Mouse (Mus musculus) limb, embryonic 11.5 days (tissue): ENCODE data around the gene Tcte2. TPM values are rescaled to one million over a fixed set of nuclear protein-coding genes. Genes with fewer than 3 reads are reported as not detected.

Experiments used
- ATAC-seq: fragments of 200-750 bp; cut with Nextera tagmentation; 2 replicates; pipeline ENCODE4 v1.8.0; 2017; ENCODE audit warnings: low read depth; ENCODE audit not compliant: insufficient number of reproducible peaks, low FRiP score, low TSS enrichment
- DNase-seq: peaks from one replicate; pipeline ENCODE4 v3.0.0-alpha.2; 2015; ENCODE audit warnings: low spot score
- H3K27ac ChIP-seq: fragments of 300-500 bp; sonication (generic); replicated peaks from 2 replicates; pipeline ENCODE4 v1.5.1; 2014; ENCODE audit warnings: low read depth, mild to moderate bottlenecking, low read length
- H3K27me3 ChIP-seq: fragments of 300-500 bp; sonication (generic); 2 replicates; pipeline ENCODE4 v1.6.1; 2014; ENCODE audit warnings: mild to moderate bottlenecking, low read length, mixed read lengths; ENCODE audit not compliant: control insufficient read depth, insufficient read depth
- H3K36me3 ChIP-seq: fragments of 300-500 bp; sonication (generic); 2 replicates; pipeline ENCODE4 v1.6.1; 2014; ENCODE audit warnings: mild to moderate bottlenecking, low read length, moderate library complexity, mixed read lengths; ENCODE audit not compliant: control insufficient read depth, insufficient read depth
- H3K4me1 ChIP-seq: fragments of 300-500 bp; sonication (generic); 2 replicates; pipeline ENCODE4 v1.6.1; 2014; ENCODE audit warnings: low read length, mixed read lengths; ENCODE audit not compliant: control insufficient read depth, insufficient read depth
- H3K4me2 ChIP-seq: fragments of 300-500 bp; sonication (generic); 2 replicates; pipeline ENCODE4 v1.6.1; 2014; ENCODE audit warnings: low read depth, mild to moderate bottlenecking, moderate library complexity; ENCODE audit not compliant: severe bottlenecking
- H3K4me3 ChIP-seq: fragments of 300-500 bp; sonication (generic); 2 replicates; pipeline ENCODE4 v1.5.1; 2014; ENCODE audit warnings: low read depth, low read length
- H3K9ac ChIP-seq: fragments of 300-500 bp; sonication (generic); 2 replicates; pipeline ENCODE4 v1.6.1; 2014; ENCODE audit warnings: mild to moderate bottlenecking, low read length
- H3K9me3 ChIP-seq: fragments of 300-500 bp; sonication (generic); 2 replicates; pipeline ENCODE4 v1.6.1; 2016; ENCODE audit warnings: low read length; ENCODE audit not compliant: control insufficient read depth
- WGBS: fragments of 180-500 bp; shearing (Covaris S2); extraction: QIAGEN DNeasy Blood & Tissue Kit; methylation state at CpG from one replicate; pipeline ENCODE4 v1.1.7; 2014; 5-methylcytosine and 5-hydroxymethylcytosine counted together
- polyA plus RNA-seq: library from polyadenylated mRNA; unstranded; fragments of >200 nt; fragmentation: Nextera tagmentation; extraction: Ambion mirVana; gene quantifications from 2 replicates; pipeline ENCODE4 v1.2.1, GENCODE M21; 2014

Gene Tcte2
- polyA plus RNA-seq, 1 experiment from 2014 or later = 4.5 TPM

GRCm38 (mm10) chr17:13758586-13758985 lies 3.0 kb downstream of the Tcte2 start:
- Histone ChIP-seq H3K9me3 (no peaks in the 10 kb centered on the region), H3K4me2 (peak overlapping the region; percentile 100; the same call in 1 of the 2 replicates), H3K27me3 (no peaks in the 10 kb centered on the region), H3K4me1 (0 out of 2 replicates have a peak, but pooled peaks cover 3% of the 10 kb centered on the region), H3K4me3 (no peak overlapping the region), H3K36me3 (no peaks in the 10 kb centered on the region), H3K9ac (no peak overlapping the region), H3K27ac (no peak overlapping the region)
- ATAC-seq (no peak), DNase-seq (no peak)
- 93% methylated on average over 7 of the region's 7 CpGs for WGBS

GRCm38 (mm10) chr17:13754940-13755339 lies 6.7 kb downstream of the Tcte2 start:
- Histone ChIP-seq H3K9ac (no peak overlapping the region), H3K4me2 (no peak overlapping the region)

GRCm38 (mm10) chr17:13753918-13754317 lies 7.7 kb downstream of the Tcte2 start:
- 83% methylated on average over 4 of the region's 4 CpGs for WGBS
- Histone ChIP-seq H3K27me3 (no peaks in the 10 kb centered on the region), H3K4me2 (no peak overlapping the region), H3K9ac (no peak overlapping the region), H3K4me3 (no peak overlapping the region), H3K27ac (no peak overlapping the region), H3K9me3 (no peaks in the 10 kb centered on the region), H3K4me1 (no peaks in the 10 kb centered on the region), H3K36me3 (no peaks in the 10 kb centered on the region)
- DNase-seq = no peak
- ATAC-seq = no peak

More at GRCm38 (mm10) chr17:13754940-13755339, 6.7 kb downstream of the Tcte2 start:
- no peaks in the 10 kb centered on the region for H3K4me1 ChIP-seq
- WGBS = 82% methylated on average over 6 of the region's 6 CpGs
- no peak overlapping the region for H3K4me3 ChIP-seq
- H3K9me3 ChIP-seq = no peaks in the 10 kb centered on the region
- H3K36me3 ChIP-seq = no peaks in the 10 kb centered on the region
- no peaks in the 10 kb centered on the region for H3K27me3 ChIP-seq
- H3K27ac ChIP-seq = no peak overlapping the region
- no peak for ATAC-seq
- DNase-seq = no peak

GRCm38 (mm10) chr17:13749027-13749426 lies 12.6 kb downstream of the Tcte2 start:
- no peak for DNase-seq
- H3K27me3 ChIP-seq = no peaks in the 10 kb centered on the region
- WGBS = 89% methylated on average over 4 of the region's 4 CpGs

GRCm38 (mm10) chr17:13747681-13748080 lies 13.9 kb downstream of the Tcte2 start:
- WGBS = 87% methylated on average over 9 of the region's 9 CpGs
- Histone ChIP-seq H3K4me2 (no peak overlapping the region), H3K27me3 (no peaks in the 10 kb centered on the region), H3K9ac (no peak overlapping the region), H3K36me3 (no peaks in the 10 kb centered on the region), H3K4me3 (no peak overlapping the region), H3K27ac (no peak overlapping the region), H3K4me1 (peaks cover 20% of the 10 kb centered on the region), H3K9me3 (no peaks in the 10 kb centered on the region)
- no peak for DNase-seq
- no peak for ATAC-seq

More at GRCm38 (mm10) chr17:13749027-13749426, 12.6 kb downstream of the Tcte2 start:
- no peak overlapping the region for H3K27ac ChIP-seq
- no peak overlapping the region for H3K4me3 ChIP-seq
- ATAC-seq = no peak
- H3K9me3 ChIP-seq = no peaks in the 10 kb centered on the region
- no peak overlapping the region for H3K4me2 ChIP-seq
- H3K4me1 ChIP-seq = peaks cover 9% of the 10 kb centered on the region
- H3K9ac ChIP-seq = no peak overlapping the region
- no peaks in the 10 kb centered on the region for H3K36me3 ChIP-seq

GRCm38 (mm10) chr17:13746330-13746729 lies 15.3 kb downstream of the Tcte2 start:
- Histone ChIP-seq H3K4me3 (no peak overlapping the region), H3K36me3 (no peaks in the 10 kb centered on the region), H3K4me1 (peaks cover 23% of the 10 kb centered on the region), H3K27me3 (no peaks in the 10 kb centered on the region), H3K4me2 (no peak overlapping the region), H3K9ac (no peak overlapping the region), H3K9me3 (no peaks in the 10 kb centered on the region), H3K27ac (no peak overlapping the region)
- ATAC-seq (no peak), DNase-seq (no peak)
- 78% methylated on average over 6 of the region's 6 CpGs for WGBS

- no peaks in the 10 kb centered on the region for H3K36me3 ChIP-seq
- DNase-seq = no peak
- WGBS = 41% methylated on average over 2 of the region's 2 CpGs
- no peak overlapping the region for H3K9ac ChIP-seq
- H3K4me1 ChIP-seq = peaks cover 30% of the 10 kb centered on the region
- no peak overlapping the region for H3K4me3 ChIP-seq
- H3K4me2 ChIP-seq = no peak overlapping the region
- ATAC-seq = no peak
- H3K9me3 ChIP-seq = no peaks in the 10 kb centered on the region
- H3K27me3 ChIP-seq = no peaks in the 10 kb centered on the region
- H3K27ac ChIP-seq = no peak overlapping the region
These were observed 16.3 kb downstream of the Tcte2 start for GRCm38 (mm10) chr17:13745373-13745772.

- ATAC-seq (no peak), DNase-seq (no peak)
- Histone ChIP-seq H3K9ac (no peak overlapping the region), H3K36me3 (no peaks in the 10 kb centered on the region), H3K9me3 (no peaks in the 10 kb centered on the region), H3K4me1 (peaks cover 30% of the 10 kb centered on the region), H3K27me3 (no peaks in the 10 kb centered on the region), H3K4me2 (no peak overlapping the region), H3K4me3 (no peak overlapping the region), H3K27ac (no peak overlapping the region)
- WGBS = 55% methylated on average over 4 of the region's 4 CpGs
These were observed 16.8 kb downstream of the Tcte2 start for GRCm38 (mm10) chr17:13744824-13745223.

GRCm38 (mm10) chr17:13744219-13744618 lies 17.4 kb downstream of the Tcte2 start:
- Histone ChIP-seq H3K36me3 (no peaks in the 10 kb centered on the region), H3K27ac (no peak overlapping the region), H3K9ac (no peak overlapping the region), H3K4me3 (no peak overlapping the region), H3K4me2 (no peak overlapping the region), H3K4me1 (peaks cover 30% of the 10 kb centered on the region), H3K9me3 (no peaks in the 10 kb centered on the region), H3K27me3 (no peaks in the 10 kb centered on the region)
- no peak for DNase-seq
- no peak for ATAC-seq
- 82% methylated on average over 6 of the region's 6 CpGs for WGBS
